Mouse (Mus musculus) adrenal gland, adult (tissue): ENCODE data around the gene Orc6.

Source experiments
- DNase-seq, 2 experiments: peaks; one replicate each; pipeline ENCODE4 v3.0.0; 2022 to 2023; ENCODE audit warnings: low spot score in 1 of 2; ENCODE audit not compliant: inconsistent age in 2 of 2

The Orc6 gene

DNA sequence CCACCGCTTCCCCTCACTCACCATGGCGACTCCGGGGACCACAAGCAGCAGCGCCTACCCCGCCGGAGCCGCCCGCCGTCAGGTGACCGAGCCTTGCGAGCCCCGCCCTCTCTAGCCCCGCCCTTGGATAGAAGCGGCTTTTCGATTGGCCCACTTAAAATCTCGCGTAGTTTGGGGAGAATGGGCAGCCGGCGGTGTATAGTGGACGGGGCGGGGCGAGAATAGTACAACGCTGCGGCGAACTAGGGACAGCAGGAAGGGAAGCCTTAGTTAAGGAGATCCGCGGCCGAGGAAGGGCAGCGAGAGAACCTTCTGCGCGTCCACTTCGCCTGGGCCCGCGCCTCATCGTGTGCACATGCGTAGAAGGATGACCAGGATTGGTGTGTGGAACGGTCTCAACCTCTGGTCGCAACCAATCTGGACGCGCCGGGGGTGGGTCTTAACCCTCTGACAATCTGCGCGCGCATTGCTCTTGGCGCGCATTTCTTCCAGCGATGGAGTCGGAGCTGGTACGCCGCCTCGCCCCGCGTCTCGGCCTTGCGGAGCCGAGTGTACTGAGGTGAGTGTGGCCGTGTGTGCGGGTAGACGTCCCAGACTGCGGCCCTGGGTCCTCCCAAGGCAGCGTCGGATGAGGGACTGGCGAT, at the start of gene Orc6, which contains the start of gene Vps35:
Gene Orc6 (plus strand): TSS at position 199 of the 644 bp plus-strand sequence.
Gene Vps35 (minus strand): TSS at position 369 of the 644 bp plus-strand sequence.
- DNase-seq: peak; percentile 96 to 99

DNA sequence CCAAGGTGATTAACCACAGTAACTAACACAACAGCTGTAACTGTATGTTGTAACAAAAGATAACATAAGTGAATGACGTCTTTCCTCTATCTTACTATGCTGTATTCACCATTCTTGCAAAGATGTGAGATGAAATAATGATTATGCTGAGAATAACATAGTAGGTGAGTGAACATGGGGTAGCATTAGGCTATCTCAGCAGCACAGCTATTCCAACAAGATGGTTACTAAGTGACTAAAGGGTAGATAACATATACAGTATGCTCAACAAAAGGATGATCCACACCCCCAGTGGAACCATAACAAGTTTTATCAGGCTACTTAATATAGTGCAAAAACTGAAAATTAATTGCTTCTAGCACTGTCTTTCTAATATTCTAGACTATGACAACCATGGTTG, 12.6 kb upstream of the Orc6 start:
- no peak for DNase-seq

DNA sequence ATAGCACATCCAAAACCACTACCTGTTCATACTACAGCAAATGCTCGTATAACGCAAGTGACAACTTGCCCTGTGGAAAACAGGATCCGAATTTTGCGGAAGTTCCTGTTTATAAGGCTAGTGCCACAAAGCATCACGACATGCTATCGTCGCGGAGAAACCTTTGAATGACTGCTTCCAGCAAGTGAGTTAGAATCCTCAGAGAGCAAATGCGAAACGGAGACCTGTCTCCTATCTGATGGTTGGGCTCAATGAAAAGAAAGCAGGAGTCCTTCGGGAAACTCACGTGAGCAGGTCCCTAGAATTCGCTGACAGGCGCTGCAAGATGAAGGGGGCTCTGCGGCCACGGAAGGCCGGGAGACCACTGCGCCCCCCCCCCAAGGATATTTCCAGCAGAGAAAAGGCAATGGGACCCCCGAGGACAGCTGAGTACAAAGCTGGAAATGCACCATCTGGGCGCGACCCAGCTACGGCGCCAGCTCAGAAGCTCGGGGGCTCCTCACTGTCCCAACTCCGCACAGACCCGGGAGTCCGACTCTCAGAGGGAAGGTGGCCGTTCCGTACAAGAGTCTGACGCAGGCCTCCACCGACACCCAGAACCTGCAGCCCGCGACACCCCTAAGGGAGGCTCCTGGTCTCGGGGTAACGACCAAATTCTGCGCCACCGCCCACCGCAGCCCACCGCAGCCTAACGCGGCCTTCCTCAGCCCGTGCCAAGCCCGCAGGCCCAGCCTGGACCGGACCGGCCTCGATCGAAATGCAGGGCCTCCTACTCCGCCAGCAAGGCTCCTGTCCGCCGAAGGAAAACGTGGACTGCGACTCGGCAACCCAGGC, 615 bp upstream of the Orc6 start:
- peak; percentile 20 to 53 for DNase-seq

DNA sequence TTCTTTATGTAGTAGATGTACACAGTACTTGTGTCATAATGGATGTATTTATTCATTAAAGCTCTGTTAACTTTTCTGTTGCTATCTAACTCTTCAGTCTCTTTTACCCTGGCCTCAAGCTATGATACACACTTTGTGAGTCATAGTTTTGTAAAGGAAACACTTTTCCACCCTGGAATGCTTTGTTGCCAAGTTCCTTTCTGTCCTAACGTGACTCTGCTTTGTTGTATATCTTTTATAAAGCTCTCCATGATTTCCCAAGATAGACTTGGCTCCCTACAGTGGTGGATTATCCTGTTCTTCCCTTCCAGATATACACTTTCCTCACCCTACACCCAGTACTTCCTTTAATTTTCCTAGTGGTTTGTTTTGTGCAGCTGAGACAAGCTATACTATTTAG, 2.5 kb downstream of the Orc6 start:
- DNase-seq: no peak

DNA sequence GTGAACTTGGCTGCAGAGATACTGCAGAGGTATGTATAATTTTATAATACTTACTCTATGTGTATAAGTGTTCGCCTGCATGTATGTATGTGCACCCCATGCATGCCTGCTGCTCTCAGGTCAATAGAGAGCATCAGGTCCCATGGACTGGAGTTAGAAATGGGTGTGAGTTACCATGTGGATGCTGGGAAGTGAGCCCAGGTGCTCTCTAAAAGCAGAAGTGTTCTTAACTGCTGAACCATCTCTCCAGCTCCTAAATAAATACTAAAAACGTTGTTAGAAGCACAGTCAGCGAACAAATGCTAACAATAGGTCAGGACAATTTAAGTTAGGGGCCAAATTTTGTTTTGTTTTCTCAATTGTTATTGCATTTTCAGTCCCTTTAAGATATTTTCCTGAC, 3.5 kb downstream of the Orc6 start:
- DNase-seq: no peak

DNA sequence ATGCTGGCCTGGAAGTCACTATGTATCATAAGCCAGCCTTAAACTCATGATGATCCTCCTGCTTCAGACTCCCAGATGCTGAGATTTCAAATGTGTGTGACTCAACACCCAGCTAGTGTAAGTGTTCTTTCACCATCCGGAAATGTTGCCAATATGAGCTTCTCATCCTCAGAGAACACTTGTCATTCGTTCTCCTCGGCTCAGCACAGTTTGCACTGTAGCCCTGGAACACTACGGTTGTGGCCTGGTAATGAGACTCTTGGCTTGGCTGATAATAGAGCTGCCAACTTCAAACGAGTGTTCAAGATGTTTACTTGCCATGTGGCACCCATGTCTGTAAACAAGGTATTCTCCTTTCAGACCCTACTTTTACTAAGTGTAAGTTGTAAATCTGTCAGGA, 4.1 kb downstream of the Orc6 start:
- DNase-seq: no peak

DNA sequence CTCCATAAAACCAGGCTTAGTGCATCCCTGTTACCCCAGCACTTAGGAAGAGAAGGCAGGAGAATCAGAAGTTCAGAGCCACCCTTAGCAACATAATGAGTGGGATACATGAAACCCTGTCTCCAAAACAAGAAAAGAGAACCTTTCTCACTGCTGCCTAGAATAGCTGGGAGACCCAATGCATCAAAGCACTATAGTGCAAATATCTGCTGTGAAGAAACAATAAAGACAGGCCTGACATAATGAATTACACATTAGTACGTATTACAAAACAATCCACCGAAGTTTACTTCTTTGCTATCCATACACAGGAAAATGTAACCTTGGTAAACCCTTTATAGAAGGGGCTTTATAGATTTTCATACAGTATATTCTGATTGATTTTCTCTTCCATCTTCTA, 9.1 kb downstream of the Orc6 start:
- no peak for DNase-seq

DNA sequence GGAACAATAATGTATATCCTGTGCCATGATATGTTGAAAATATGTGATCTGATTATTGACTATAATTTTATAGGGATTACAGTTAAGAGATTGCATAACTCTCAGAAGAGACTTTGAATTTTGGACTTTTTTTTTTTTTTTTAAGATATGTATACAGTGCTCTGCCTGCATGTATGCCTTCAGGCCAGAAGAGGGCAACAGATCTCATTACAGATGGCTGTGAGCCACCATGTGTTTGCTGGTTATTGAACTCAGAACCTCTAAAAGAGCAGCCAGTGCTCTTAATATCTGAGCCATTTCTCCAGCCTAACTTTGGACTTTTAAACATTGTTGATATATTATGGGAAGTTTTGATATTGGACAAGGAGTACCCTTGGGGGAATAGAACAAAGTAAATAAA, 12.3 kb downstream of the Orc6 start:
- DNase-seq: peak; percentile 13 to 51

DNA sequence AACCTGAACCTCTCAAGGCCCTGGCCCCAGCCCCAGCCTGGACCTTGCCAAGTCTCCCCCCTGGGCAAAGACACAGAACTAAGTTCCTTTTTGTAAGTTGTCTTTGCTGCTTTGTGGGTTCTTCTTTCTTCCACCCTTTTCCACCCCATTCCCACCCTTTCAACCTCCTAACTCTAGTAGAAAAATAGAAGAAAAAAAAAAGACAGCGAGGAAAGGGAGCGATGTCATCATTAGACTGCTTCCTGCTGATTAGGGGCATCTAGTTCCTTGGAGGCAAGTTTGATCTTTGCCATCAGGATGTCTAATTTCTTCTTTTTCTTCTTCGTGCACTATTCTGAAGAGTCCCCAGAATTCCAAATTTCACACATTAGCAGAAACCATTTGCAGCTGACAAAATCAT, 13.6 kb downstream of the Orc6 start:
- no peak for DNase-seq

DNA sequence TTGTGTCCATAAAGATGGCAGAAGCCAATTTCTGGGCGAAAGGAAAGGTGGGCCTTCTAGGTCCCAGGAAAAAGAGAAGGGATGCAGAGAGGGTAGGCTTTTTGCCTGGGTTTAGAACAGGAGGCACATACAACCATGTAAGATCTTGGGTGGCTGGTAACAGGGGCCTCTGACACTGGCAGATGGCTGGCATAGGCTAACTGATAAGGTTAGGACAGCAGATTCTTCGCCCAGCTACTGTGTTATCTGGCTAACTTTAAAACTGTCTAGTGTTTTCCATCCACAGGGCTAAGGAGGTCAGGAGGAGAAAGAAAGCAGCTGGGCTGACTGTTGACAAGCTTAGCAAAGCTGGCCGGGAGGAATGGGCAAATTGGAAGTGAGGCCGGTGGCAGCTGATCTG, 19.1 kb downstream of the Orc6 start:
- no peak for DNase-seq

DNA sequence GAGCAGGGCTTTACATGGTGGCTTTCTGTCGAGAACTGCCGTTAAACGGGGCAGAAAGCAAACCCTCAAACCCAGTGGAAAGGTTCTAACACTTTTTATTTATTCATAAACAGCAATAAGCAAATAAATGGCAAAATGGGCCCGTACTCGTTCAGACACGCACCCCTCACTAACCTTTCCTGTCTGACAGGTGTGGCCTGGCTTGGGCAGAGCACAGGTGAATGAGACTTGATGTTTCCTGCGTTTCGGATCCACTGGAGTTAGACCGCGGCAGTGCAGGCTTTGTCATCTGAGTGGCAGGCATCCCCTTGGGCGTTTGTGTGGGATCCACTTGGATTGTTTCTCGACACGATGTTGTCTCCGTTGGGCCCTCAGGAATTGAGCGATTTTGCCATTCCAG, 22.5 kb downstream of the Orc6 start:
- DNase-seq: no peak

DNA sequence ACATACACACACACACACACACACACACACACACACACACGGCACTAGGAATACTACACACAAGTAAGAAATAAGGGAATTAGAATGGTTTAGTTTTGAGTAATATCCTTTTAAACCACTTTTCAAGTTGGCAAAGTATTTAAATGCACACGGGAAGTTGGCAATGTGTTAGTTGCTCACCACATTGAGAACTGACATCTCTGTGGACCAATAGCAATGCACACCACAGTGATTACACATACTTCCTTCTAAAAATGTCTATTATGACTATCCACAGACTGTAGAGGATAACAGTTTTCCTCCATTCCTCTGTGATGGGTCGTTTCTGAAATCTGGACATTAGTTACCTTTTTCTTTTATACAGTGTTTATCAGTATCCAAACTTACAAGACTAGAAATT, 23.7 kb downstream of the Orc6 start:
- no peak for DNase-seq

DNA sequence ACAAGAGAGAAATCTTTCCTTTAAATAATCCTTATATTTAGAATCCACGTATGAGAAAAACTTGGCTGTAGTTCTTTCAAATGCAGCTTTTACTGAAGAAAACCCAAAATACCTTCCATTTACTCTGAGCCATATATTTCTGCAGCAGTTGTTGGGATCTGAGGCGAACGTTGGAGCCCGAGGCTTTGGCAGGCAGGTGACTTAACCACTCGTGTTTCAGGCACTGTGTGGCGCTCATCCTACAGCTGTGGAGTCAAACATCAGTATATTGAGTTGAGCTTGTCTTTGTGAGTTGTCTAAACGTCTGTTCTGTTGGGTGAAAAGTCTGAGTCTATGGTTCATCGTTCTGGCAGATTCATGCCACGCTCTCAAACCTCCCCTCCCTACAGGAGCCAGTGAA, 27.6 kb downstream of the Orc6 start:
- no peak for DNase-seq

DNA sequence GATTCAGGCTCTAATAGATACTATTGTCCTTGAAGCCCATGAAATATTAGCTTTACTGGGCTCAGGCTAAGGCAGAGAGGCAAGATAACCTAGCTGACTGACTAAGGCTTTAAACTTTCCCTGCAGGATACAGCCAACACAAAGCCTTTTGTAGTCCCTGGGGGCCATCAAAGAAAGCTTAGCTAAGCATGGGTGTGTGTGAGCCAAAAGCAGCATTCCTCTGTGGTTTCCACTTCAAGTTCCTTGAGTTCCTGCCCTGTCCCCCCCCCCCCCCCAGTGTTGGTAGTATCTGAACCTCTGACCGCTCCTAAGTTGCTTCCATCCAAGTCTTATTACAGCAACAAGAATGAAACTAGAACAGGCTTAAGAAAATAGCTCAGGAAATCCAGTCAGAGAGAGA, 30.1 kb downstream of the Orc6 start:
- DNase-seq: no peak

DNA sequence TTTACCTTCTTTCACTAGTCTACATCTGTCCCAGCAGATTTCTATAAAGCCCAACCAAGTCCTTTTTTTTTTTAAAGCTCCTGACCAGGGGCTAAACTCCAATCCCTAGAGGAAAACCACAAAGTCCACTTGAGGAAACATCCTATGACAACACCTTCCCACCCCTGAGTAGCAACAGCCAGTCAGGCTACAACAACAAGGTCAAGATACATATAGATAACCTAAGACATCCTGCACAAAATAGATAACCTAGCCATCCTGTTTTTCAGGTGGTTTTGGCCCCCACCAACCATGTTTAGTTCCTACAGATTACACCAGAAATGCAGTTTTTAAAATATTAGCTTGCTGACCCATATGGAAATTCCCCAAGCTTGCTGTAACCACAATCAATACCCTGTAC, 35.7 kb downstream of the Orc6 start:
- DNase-seq: no peak

DNA sequence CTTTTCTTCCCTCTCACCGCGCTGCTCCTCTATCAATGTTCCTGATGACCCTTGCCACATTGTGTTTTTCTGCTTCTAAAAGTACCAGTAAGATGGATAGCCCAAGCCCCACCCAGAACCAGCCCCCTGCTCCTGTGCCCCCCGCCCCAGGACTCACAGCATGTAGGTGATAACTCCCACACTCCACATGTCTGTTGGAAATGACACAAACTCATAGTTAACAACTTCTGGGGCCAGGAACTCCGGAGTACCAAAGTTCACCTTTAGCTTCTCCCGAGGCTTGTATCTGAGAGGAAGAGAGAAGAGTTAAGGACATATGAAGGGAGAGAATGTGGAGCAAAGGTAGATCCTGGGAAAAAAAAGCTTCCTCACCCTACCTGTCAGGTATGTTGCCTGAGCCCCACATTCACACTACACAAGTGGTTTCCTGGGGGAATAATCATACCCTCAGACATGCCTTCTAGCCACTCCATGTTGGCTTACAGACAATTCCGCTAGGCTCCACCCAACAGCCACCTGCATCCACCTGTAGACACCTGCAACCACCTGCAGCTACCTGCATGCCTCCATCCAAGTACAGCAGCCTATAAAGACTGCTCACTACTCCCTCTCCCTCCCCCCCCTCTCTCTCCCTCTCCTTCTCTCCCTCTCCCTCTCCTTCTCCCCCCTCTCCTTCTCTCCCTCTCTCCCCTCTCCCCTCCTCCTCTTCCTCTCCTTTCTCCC, 36.9 kb downstream of the Orc6 start:
- DNase-seq: no peak

DNA sequence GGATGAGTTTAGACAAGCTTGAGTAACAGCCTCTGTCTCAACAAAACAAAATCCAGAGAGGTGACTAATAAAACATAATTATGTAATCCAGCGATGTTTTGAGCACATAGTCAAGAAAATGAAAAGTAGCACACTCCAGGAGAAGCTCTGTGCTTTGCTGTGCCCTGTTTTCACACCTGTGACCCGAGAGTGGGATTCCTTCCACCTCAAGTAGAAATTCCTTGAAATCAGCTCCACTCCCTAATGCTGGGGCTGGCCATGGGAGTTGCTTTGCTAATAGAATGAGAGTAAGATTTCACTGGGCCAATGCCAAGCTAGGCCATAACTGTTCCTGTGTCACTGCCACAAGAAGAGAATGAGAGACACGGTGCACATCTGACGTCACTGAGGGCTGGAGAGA, 38.2 kb downstream of the Orc6 start:
- DNase-seq: peak; percentile 16 to 66

DNA sequence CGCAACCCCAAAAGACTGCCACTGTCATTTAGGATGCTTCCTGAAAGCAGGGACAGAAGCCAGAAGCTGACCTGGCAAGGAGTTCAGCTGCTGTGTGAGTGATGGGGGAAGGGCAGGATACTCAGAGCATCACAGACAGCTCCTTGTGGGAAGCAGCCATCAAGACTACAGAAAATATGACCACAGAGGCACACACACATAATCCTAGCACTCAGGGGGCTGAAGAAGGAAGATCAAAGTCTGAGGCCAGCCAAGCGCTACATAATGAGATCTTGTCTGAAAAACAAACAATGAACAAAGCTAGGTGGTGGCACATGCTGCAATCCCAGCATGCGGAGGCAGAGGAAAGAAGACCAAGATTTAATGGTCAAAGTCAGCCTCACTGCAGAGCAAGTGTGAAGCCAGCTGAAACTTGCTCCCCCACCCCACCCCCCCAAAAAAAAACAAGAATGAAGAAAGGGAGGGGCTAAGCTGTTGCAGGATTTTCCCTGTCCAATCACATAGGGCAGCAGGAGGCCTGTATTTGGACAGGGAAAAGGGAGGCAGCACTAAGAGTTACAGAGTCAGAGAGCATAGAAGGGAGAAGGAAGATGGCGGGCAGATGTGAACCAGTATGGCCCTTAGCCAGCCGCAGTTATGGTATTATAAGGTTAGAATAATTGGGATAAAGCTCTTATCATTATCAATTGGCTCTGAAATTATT, 40.6 kb downstream of the Orc6 start:
- no peak for DNase-seq

DNA sequence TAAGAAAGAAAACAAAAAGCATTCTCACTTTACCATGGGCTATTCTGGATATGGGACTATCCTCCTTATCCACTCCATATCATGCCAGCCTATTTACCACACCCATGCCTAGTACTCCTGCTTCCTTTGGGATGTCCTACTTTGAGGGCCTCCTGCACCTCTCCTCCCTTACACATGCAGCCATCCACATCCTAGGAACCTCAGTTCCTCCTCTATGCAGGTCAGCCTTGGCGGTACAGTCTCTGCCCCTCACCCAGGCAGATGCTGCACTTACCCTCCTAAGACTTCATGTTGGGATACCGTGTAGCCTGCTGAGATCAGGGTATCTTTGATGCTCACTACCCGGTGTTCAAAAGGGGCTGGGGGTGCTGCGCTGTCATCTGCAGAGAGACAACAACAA, 53.9 kb downstream of the Orc6 start:
- DNase-seq: no peak
